Mouse (Mus musculus) testis, adult 2 months (tissue): ENCODE results near the gene Mdm2. TPM values are rescaled to one million over a fixed set of nuclear protein-coding genes. Genes with fewer than 3 reads are reported as not detected.

Experiments
- H3K27ac ChIP-seq: fragments of 200-500 bp; 2 replicates; pipeline ENCODE4 v1.5.1; 2012; ENCODE audit warnings: low read depth, low read length; ENCODE audit not compliant: control insufficient read depth, insufficient read depth
- H3K27me3 ChIP-seq: fragments of 200-500 bp; 2 replicates; pipeline ENCODE4 v1.6.1; 2012; ENCODE audit warnings: mild to moderate bottlenecking, low read length, moderate library complexity; ENCODE audit not compliant: control insufficient read depth, insufficient read depth
- H3K36me3 ChIP-seq: fragments of 200-500 bp; 2 replicates; pipeline ENCODE4 v1.6.1; 2012; ENCODE audit warnings: mild to moderate bottlenecking, low read length; ENCODE audit not compliant: control insufficient read depth, insufficient read depth
- H3K4me1 ChIP-seq: fragments of 200-500 bp; 2 replicates; pipeline ENCODE4 v1.6.1; 2012; ENCODE audit warnings: low read length; ENCODE audit not compliant: control insufficient read depth, insufficient read depth
- H3K4me3 ChIP-seq: fragments of 200-500 bp; 2 replicates; pipeline ENCODE4 v1.5.1; 2012; ENCODE audit warnings: low read depth, mild to moderate bottlenecking, low read length, moderate library complexity, mixed read lengths; ENCODE audit not compliant: control insufficient read depth
- CTCF ChIP-seq: fragments of 200-500 bp; IDR thresholded peaks from 2 replicates; pipeline ENCODE4 v1.5.1; 2012; ENCODE audit warnings: low read depth, mild to moderate bottlenecking, inconsistent platforms, low read length, moderate library complexity; ENCODE audit not compliant: control insufficient read depth, insufficient read depth, insufficient replicate concordance
- POLR2A ChIP-seq: fragments of 200-500 bp; IDR thresholded peaks from 2 replicates; pipeline ENCODE4 v1.6.1; 2012; ENCODE audit warnings: low read depth, mild to moderate bottlenecking, inconsistent platforms, low read length, moderate library complexity; ENCODE audit not compliant: control insufficient read depth
- polyA plus RNA-seq: library from polyadenylated mRNA; depleted of rRNA; stranded (reverse); fragments of >200 nt; gene quantifications from 2 replicates; pipeline ENCODE4 v1.2.3, GENCODE M21; 2012

The Mdm2 gene
- polyA plus RNA-seq, 1 experiment = 99.3 TPM

- Histone ChIP-seq H3K27me3 (no peaks in the 10 kb centered on the region), H3K27ac (no peak overlapping the region), H3K4me1 (peaks cover 2% of the 10 kb centered on the region), H3K4me3 (no peak overlapping the region), H3K36me3 (no peaks in the 10 kb centered on the region)
- TF ChIP-seq POLR2A (no peak), CTCF (no peak)
Measured at GRCm38 (mm10) chr10:117732962-117733592, 22.5 kb upstream of the Mdm2 start.

- Histone ChIP-seq H3K4me3 (no peak overlapping the region), H3K36me3 (no peaks in the 10 kb centered on the region), H3K27ac (no peak overlapping the region), H3K27me3 (no peaks in the 10 kb centered on the region), H3K4me1 (peaks cover 2% of the 10 kb centered on the region)
- no peak for TF ChIP-seq POLR2A
Measured at GRCm38 (mm10) chr10:117732184-117732583, 21.6 kb upstream of the Mdm2 start.

GRCm38 (mm10) chr10:117731244-117732101 is 20.9 kb upstream of the Mdm2 start:
- TF ChIP-seq CTCF (peak; percentile 45; the same call in 1 of the 2 replicates), POLR2A (no peak)
- no peak overlapping the region for H3K27ac ChIP-seq

GRCm38 (mm10) chr10:117730637-117731203 is 20.2 kb upstream of the Mdm2 start:
- no peaks in the 10 kb centered on the region for H3K36me3 ChIP-seq
- no peak for TF ChIP-seq POLR2A
- TF ChIP-seq CTCF = no peak
- peaks cover 2% of the 10 kb centered on the region for H3K4me1 ChIP-seq
- no peak overlapping the region for H3K4me3 ChIP-seq
- no peak overlapping the region for H3K27ac ChIP-seq
- no peaks in the 10 kb centered on the region for H3K27me3 ChIP-seq

More at GRCm38 (mm10) chr10:117731244-117732101, 20.9 kb upstream of the Mdm2 start:
- Histone ChIP-seq H3K4me3 (no peak overlapping the region), H3K4me1 (peaks cover 2% of the 10 kb centered on the region), H3K36me3 (no peaks in the 10 kb centered on the region), H3K27me3 (no peaks in the 10 kb centered on the region)

- no peak overlapping the region for H3K27ac ChIP-seq
- H3K4me1 ChIP-seq = peaks cover 2% of the 10 kb centered on the region
- no peaks in the 10 kb centered on the region for H3K36me3 ChIP-seq
- no peak overlapping the region for H3K4me3 ChIP-seq
- H3K27me3 ChIP-seq = no peaks in the 10 kb centered on the region
- TF ChIP-seq POLR2A (no peak), CTCF (no peak)
Measured at GRCm38 (mm10) chr10:117730140-117730539, 19.6 kb upstream of the Mdm2 start.

- Histone ChIP-seq H3K4me1 (peaks cover 2% of the 10 kb centered on the region), H3K27ac (no peak overlapping the region), H3K4me3 (no peak overlapping the region), H3K27me3 (no peaks in the 10 kb centered on the region), H3K36me3 (no peaks in the 10 kb centered on the region)
- TF ChIP-seq POLR2A = no peak
- TF ChIP-seq CTCF = no peak
Measured at GRCm38 (mm10) chr10:117729139-117729814, 18.7 kb upstream of the Mdm2 start.

GRCm38 (mm10) chr10:117728574-117728973 is 18.0 kb upstream of the Mdm2 start:
- Histone ChIP-seq H3K4me1 (peaks cover 2% of the 10 kb centered on the region), H3K36me3 (no peaks in the 10 kb centered on the region), H3K27me3 (no peaks in the 10 kb centered on the region), H3K4me3 (no peak overlapping the region), H3K27ac (no peak overlapping the region)
- TF ChIP-seq POLR2A = no peak
- no peak for TF ChIP-seq CTCF
